Mouse (Mus musculus) left cerebral cortex, postnatal 10 days (tissue): ENCODE results near the gene Rnf40. TPM values are rescaled to one million over a fixed set of nuclear protein-coding genes. Genes with fewer than 3 reads are reported as not detected.
A peak's percentile ranks its signal among the peaks of the same experiment; 100 is the strongest.
"Not testable (repeated sequence)": the region's sequence is repeated elsewhere in the genome, so short reads cannot be mapped to it uniquely, and the experiment has no call there.

ENCODE experiments used
- DNase-seq, 2 experiments: peaks; one replicate each; pipeline ENCODE4 v3.0.0; 2021 to 2022; ENCODE audit warnings: low spot score in 2 of 2, mixed read lengths in 1 of 2; ENCODE audit errors: extremely low spot score in 1 of 2
- intact Hi-C: fragments of 180-260 bp; cut with DNase I; formaldehyde crosslinking; loops from one replicate; pipeline ENCODE4 v1.15.1; 2025
- total RNA-seq, 2 experiments: library from RNA; stranded (reverse); gene quantifications; 2 replicates each; pipeline ENCODE4 v1.2.3; 2021

The Rnf40 gene
- total RNA-seq, 2 experiments from 2014 or later = 63.8 to 64.1 TPM

DNA sequence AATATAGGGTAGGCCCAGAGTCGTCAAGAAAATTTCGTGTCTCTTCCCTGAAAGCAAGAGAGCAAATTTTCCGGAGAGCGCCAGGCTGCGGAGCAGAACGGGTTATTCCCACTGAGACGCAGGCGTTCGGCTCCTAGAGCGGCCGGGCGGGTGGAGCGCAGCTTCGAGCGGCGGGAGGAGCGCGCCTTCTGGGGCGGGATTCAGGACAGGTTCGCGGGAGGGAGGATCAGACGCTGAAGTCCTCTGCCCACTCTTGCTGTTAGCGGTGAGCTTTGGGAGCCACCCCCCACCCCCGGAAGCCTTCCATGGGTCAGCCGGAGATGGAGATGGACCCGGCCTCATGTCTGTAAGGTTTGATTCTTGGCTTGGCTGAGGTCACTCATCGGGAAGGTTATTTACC is 48.4 kb downstream of the Rnf40 start:
- DNase-seq = peak; percentile 73 to 91
- intact Hi-C loops = no loop called here

DNA sequence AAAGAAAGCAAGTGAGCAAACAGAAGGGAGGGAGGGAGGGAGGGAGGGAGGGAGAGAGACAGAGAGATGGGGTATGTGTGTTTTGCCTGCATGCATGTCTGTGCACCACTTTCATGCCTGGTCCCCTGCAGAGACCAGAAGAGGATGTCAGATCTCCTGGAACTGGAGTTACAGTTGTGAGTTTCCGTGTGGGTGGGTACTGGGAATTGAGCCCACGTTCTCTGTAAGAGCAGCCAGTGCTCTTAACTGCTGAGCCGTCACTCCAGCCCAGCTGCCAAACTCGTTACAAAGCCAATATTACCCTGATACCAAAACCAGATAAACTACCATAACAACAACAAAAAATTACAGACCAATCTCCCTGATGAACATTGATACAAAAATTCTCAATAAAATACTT is 52.7 kb downstream of the Rnf40 start:
- intact Hi-C loops = no loop called here
- no peak for DNase-seq

DNA sequence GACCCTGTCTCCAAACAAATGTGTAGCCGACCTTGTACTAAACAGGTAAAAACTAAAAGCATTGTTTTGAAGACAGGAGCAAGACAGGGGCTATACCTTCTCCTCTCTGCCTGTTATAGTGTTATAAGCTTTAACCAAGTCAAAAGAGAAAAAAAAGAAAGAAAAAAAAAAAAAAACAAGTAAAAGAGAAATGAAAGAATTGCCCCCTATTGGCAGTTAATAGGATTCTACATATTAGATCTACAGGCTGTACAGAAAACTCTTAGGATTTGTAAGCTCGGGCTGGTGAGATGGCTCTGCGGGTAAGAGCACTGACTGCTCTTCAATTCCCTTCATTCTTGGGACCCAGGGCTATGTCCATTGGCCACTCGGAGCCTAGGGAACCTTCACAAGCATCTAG is 53.7 kb downstream of the Rnf40 start:
- no peak for DNase-seq
- intact Hi-C loops = no loop called here

DNA sequence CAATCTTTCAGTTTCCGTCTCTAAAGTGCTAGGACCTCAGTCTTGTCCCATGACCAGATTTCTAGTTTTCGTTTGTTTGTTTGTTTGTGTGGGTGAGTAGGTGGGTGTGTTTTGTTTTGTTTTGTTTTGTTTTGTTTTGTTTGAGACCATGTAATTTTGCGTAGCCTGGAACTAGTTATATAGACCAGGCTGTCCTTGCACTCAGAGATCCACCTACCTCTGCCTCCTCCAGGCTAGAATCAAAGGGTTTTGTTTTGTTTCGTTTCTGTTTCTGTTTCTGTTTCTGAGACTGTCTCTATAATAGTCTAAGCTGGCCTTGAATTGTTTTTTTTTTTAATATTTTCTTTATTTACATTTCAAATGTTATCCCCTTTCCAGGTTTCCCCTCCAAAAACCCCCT is 57.8 kb downstream of the Rnf40 start:
- intact Hi-C loops = no loop called here
- no peak for DNase-seq

DNA sequence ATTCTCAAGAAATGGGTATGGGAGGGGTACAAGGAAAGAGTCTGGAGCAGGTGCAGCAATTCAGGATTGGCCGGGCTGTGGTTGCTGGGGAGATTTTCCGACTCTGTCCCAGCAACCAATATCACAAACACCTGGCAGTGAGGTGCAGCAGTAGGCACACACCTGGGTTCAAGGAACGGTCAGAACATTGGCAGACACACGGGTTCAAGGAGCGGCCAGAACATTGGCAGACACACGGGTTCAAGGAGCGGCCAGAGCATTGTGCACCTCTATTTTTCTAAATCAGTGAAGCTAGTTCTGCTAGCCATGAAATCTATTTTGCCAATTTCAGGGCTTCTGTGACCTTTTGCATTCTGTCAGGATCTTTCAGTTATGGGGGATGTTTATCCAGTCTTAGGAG is 59.0 kb downstream of the Rnf40 start:
- not testable (repeated sequence) for DNase-seq

DNA sequence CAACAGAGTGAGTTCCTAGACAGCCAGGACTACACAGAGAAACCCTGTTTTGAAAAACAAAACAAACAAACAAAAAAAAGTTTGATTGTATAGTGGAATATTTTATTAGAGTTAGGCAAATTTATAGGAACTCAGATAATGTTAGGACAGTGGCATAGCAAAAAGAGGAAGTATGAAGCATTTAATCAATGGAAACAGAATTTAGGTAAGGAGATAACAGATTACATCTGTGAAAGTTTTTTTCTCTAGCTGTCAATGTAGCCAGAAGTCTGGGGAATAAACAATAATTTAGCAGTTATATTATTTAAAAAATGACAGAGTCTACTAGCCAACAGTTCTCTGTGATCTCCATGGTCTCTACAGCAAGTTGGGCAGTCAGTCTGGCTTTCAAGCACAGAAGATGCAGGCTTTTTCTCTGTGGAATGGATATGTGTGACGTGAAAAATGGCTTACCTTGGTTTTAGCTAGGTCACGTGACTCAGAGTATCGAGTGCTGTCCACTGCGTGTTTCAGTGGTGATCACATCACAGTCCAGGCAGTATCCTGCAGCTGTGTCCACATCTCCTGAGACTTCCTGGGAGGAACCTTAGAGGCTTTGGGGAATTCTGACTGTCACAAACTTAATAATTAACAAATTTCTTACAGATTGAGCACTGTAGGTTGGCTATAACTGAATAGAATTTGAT is 60.1 kb downstream of the Rnf40 start:
- intact Hi-C loops = no loop called here
- no peak for DNase-seq

More for the DNA sequence above, 59.0 kb downstream of the Rnf40 start:
- intact Hi-C loops = not testable (repeated sequence)

DNA sequence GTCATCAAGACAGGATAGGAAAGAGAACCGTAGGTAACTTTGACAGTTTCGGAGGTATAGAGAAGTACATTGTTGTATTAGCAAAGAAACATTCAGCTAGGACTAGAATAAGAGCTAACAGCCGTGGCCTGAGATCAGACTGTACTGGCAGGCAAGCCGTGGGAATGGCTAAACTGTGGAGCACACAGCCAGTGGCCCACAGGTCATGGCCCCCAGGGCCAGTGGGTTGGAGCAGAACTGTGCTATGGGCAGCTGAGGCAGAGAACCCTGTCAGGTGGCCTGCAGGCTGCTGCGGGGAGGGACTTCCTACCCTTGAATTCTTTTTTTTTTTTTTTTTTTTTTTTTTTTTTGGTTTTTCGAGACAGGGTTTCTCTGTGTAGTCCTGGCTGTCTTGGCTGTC is 60.6 kb downstream of the Rnf40 start:
- no peak for DNase-seq
- intact Hi-C loops = no loop called here

DNA sequence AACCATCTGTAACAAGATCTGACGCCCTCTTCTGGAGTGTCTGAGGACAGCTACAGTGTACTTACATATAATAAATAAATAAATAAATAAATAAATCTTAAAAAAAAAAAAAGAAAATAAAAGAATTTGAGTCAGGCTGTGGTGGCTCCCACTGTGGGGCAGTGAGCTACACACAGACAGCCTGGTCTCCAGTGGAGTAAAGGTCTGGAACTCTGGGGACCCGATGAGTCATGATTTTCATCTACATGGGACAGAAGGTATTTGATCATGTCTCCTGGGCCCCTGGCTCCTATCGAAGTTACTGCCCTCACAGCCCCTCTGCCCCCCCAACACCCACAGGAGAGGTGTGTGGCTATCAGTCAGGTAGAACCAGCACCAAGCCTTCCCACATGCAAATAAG is 63.1 kb downstream of the Rnf40 start:
- intact Hi-C loops = no loop called here
- no peak for DNase-seq

DNA sequence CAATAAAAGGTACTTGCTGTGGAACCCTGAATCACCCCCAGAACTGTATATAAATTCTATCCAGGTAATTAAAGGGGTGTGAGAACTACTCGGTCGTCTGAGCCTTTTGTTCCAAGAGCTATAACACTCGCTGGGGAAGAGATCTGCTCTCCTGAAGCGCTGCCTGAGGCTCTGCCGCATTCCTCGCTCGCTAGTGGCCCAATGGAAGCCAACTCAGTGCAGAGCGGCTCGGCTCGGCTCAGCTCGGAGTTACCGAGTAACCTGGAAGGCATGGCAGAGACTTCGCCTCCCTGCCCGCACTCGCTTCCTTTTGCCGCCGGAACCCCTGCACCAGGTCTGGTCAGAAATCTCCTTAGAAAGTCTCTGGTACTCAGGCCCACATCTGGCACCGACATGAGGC is 63.5 kb downstream of the Rnf40 start:
- intact Hi-C loops = no loop called here
- DNase-seq = no peak

DNA sequence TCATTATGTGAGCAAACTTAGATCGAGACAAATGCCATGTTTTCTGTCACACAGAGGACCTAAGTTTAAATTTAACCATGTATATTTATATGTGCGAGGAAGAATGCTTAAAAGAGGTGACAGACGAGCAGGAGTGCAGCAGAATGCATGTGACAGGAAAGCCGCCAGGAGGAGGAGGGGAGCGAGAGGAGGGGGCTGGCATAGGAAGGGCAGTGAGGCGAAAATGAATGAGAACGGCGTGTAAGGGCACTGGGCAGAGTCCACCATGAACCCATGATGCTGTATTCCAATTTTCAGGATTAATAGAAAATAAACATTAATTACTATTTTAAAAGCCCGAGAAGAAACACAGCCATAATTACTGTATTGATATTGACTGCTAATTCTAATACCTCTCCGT is 65.8 kb downstream of the Rnf40 start:
- no peak for DNase-seq
- intact Hi-C loops = no loop called here

Other genes with a start within 250 kb of the Rnf40 start
- 10 to 100 TPM; 13.2 to 14.2 TPM for gene Zfp768, start 243.2 kb upstream of the Rnf40 start, total RNA-seq
- gene Zfp747, start 212.7 kb upstream of the Rnf40 start, total RNA-seq = 1 to 10 TPM; 7.2 to 7.8 TPM
- gene 9130019O22Rik, start 201.6 kb upstream of the Rnf40 start, total RNA-seq = 1 to 10 TPM; 2.8 to 3.1 TPM
- 1 to 10 TPM; 6.1 to 6.6 TPM for gene E430018J23Rik, start 195.1 kb upstream of the Rnf40 start, total RNA-seq
- 1 to 10 TPM; 3.6 to 4.7 TPM for gene Zfp764, start 181.9 kb upstream of the Rnf40 start, total RNA-seq
- gene Zfp688, start 166.7 kb upstream of the Rnf40 start, total RNA-seq = 10 to 100 TPM; 11.4 to 14.1 TPM
- gene Zfp689, start 139.6 kb upstream of the Rnf40 start, total RNA-seq = 1 to 10 TPM; 6.3 to 6.8 TPM
- gene Prr14, start 129.2 kb upstream of the Rnf40 start, total RNA-seq = 10 to 100 TPM; 31.9 to 33.1 TPM
- gene Fbrs, start 109.6 kb upstream of the Rnf40 start, total RNA-seq = 10 to 100 TPM; 58.5 to 60.3 TPM
- 100 to 1,000 TPM; 101 to 108 TPM for gene Srcap, start 76.8 kb upstream of the Rnf40 start, total RNA-seq
- 1 to 10 TPM; 8.6 to 8.7 TPM for gene Gm42715, start 69.2 kb upstream of the Rnf40 start, total RNA-seq
- 1 to 10 TPM; 1.8 to 4.9 TPM for gene Tmem265, start 27.4 kb upstream of the Rnf40 start, total RNA-seq
- gene Phkg2, start 15.4 kb upstream of the Rnf40 start, total RNA-seq = 10 to 100 TPM; 71.4 to 76.7 TPM
- gene Ccdc189, start 172 bp upstream of the Rnf40 start, total RNA-seq = 1 to 10 TPM; 8.1 to 8.3 TPM
- 10 to 100 TPM; 22.3 to 29.8 TPM for gene Zfp629, start 27.0 kb downstream of the Rnf40 start, total RNA-seq
- gene Bcl7c, start 120.2 kb downstream of the Rnf40 start, total RNA-seq = 10 to 100 TPM; 55.1 to 55.9 TPM
- 1 to 10 TPM; 2.9 to 4.5 TPM for gene Ctf1, start 124.0 kb downstream of the Rnf40 start, total RNA-seq
- not detected for gene Ctf2, start 143.4 kb downstream of the Rnf40 start, total RNA-seq
- gene Fbxl19, start 155.8 kb downstream of the Rnf40 start, total RNA-seq = 100 to 1,000 TPM in 1 of 2 experiments, 10 to 100 TPM in 1; 99.3 to 107 TPM
- 10 to 100 TPM; 17.4 to 19.6 TPM for gene Orai3, start 181.0 kb downstream of the Rnf40 start, total RNA-seq
- gene Setd1a, start 187.9 kb downstream of the Rnf40 start, total RNA-seq = 10 to 100 TPM; 35.0 to 40.9 TPM
- gene Gm49388, start 196.8 kb downstream of the Rnf40 start, total RNA-seq = 1 to 10 TPM; 3.0 to 4.7 TPM
- 1 to 10 TPM; 2.4 to 4.5 TPM for gene Hsd3b7, start 211.8 kb downstream of the Rnf40 start, total RNA-seq
- gene Stx4a, start 235.5 kb downstream of the Rnf40 start, total RNA-seq = 10 to 100 TPM; 48.0 to 52.9 TPM
- 100 to 1,000 TPM; 340 to 347 TPM for gene Stx1b, start 235.8 kb downstream of the Rnf40 start, total RNA-seq